Mouse (Mus musculus) megakaryocyte, embryonic 14.5 days (primary cell): ENCODE results near the gene Gm45261. TPM values are rescaled to one million over a fixed set of nuclear protein-coding genes. Genes with fewer than 3 reads are reported as not detected.

Source experiments
- H3K27me3 ChIP-seq: replicated peaks from 2 replicates; pipeline ENCODE3; 2012; ENCODE audit warnings: inconsistent platforms
- H3K36me3 ChIP-seq: replicated peaks from 2 replicates; pipeline ENCODE3; 2012; ENCODE audit warnings: low read length, inconsistent platforms, mixed read lengths
- H3K4me1 ChIP-seq: 2 replicates; pipeline ENCODE4 v1.6.1; 2012; ENCODE audit warnings: inconsistent platforms
- H3K4me3 ChIP-seq: replicated peaks from 2 replicates; pipeline ENCODE3; 2012; ENCODE audit warnings: moderate library complexity, mild to moderate bottlenecking, inconsistent platforms
- H3K9me3 ChIP-seq: 2 replicates; pipeline ENCODE4 v1.6.1; 2012; ENCODE audit warnings: inconsistent platforms
- FLI1 ChIP-seq: IDR thresholded peaks from 2 replicates; pipeline ENCODE4 v1.6.1; 2012; ENCODE audit warnings: low read length, inconsistent platforms, mixed read lengths
- GATA1 ChIP-seq: IDR thresholded peaks from 3 replicates; pipeline ENCODE4 v1.6.1; 2012; ENCODE audit warnings: mixed read lengths, low read length, inconsistent platforms, borderline replicate concordance
- polyA plus RNA-seq: library from polyadenylated mRNA; stranded (reverse); fragments of >175 nt; gene quantifications from 2 replicates; pipeline ENCODE4 v1.2.3, GENCODE M21; 2012; ENCODE audit warnings: low replicate concordance; ENCODE audit not compliant: insufficient read depth

The Gm45261 gene
- not detected in 2 replicates for polyA plus RNA-seq

DNA sequence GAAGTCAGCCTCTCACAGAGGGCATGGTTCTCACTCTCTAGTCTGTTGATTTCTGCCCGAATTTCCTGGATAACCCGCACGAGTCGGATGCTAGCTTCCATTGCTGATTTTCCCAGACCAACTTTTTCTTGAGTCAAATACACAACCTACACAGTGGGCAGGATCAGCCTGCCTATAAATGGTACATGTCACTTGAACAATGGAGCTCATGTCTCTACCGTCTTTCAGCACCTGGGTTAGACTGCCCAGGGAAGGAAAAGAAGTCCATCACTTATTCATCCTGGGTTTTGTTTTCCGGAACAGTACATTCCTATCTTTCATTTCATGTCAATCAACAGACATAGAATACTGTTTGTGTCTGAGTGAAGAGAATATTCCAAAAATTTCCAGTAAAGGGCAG lies at the start of gene Gm45261:
Gene Gm45261 (minus strand): TSS at position 101 of the 400 bp plus-strand sequence.
- H3K9me3 ChIP-seq = no peaks in the 10 kb centered on the region
- TF ChIP-seq GATA1 (no peak), FLI1 (no peak)
- no peaks in the 10 kb centered on the region for H3K27me3 ChIP-seq
- no peaks in the 10 kb centered on the region for H3K4me1 ChIP-seq
- H3K36me3 ChIP-seq = no peaks in the 10 kb centered on the region
- no peak within 1 kb of the TSS for H3K4me3 ChIP-seq

GRCm38 (mm10) chr1:80504757-80505156 lies 43.5 kb upstream of the Gm45261 start:
- Histone ChIP-seq H3K9me3 (peaks cover 2% of the 10 kb centered on the region; the same call in 1 of the 2 replicates), H3K36me3 (peaks cover 13% of the 10 kb centered on the region), H3K4me3 (no peak overlapping the region), H3K4me1 (no peaks in the 10 kb centered on the region), H3K27me3 (no peaks in the 10 kb centered on the region)
- TF ChIP-seq GATA1 (no peak), FLI1 (no peak)

DNA sequence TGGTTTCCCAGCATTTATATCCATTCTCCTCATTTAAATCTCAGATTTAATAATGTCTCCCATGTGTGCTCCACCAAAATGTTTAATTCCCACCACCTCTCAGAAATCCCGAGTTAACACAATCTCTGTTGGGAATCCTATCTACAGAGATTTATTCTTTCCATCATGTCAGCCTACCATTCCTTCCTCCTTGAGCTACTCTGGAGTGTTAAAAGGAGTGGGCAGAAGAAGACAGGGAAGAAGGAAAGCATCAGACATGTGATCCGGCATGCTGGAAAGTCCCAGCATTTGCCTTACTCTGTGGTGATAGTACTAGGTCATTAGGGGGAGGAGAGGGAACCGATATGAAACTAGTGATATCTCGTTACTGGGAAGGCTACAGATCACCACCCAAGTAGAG lies 42.8 kb upstream of the Gm45261 start:
- Histone ChIP-seq H3K4me1 (no peaks in the 10 kb centered on the region), H3K4me3 (no peak overlapping the region), H3K36me3 (peaks cover 13% of the 10 kb centered on the region), H3K9me3 (peaks cover 2% of the 10 kb centered on the region; the same call in 1 of the 2 replicates), H3K27me3 (no peaks in the 10 kb centered on the region)
- TF ChIP-seq FLI1 (no peak), GATA1 (no peak)

- Histone ChIP-seq H3K27me3 (no peaks in the 10 kb centered on the region), H3K4me3 (no peak overlapping the region), H3K9me3 (peaks cover 2% of the 10 kb centered on the region; the same call in 1 of the 2 replicates), H3K4me1 (no peaks in the 10 kb centered on the region), H3K36me3 (peaks cover 8% of the 10 kb centered on the region)
- TF ChIP-seq FLI1 (no peak), GATA1 (no peak)
Measured at GRCm38 (mm10) chr1:80502456-80503165, 41.4 kb upstream of the Gm45261 start.

DNA sequence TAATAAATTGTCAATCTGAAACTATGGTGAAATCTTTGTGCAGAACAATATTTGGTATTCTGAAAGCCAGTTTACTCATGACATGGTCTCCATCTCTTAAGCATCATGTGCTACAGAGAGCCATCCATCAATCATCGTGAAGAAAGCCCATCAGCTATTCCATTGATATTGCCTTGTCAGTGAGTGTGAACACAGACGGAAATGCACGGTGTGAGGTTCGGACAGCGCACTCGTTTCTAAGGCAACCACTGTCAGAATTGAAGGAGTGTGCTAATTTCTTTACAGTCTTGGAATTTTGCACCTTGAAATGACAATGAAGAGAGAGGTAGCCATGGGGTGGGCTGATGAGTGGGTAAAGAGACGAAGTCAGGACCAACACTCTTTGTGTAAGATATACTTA lies 38.0 kb upstream of the Gm45261 start:
- H3K36me3 ChIP-seq = peaks cover 3% of the 10 kb centered on the region
- no peaks in the 10 kb centered on the region for H3K27me3 ChIP-seq
- no peak for TF ChIP-seq GATA1
- no peak for TF ChIP-seq FLI1
- H3K9me3 ChIP-seq = no peaks in the 10 kb centered on the region
- H3K4me1 ChIP-seq = no peaks in the 10 kb centered on the region
- H3K4me3 ChIP-seq = no peak overlapping the region

- no peaks in the 10 kb centered on the region for H3K27me3 ChIP-seq
- no peaks in the 10 kb centered on the region for H3K36me3 ChIP-seq
- H3K9me3 ChIP-seq = no peaks in the 10 kb centered on the region
- H3K4me3 ChIP-seq = no peak overlapping the region
- H3K4me1 ChIP-seq = no peaks in the 10 kb centered on the region
- TF ChIP-seq FLI1 (no peak), GATA1 (no peak)
Measured at GRCm38 (mm10) chr1:80496360-80496759, 35.1 kb upstream of the Gm45261 start.

DNA sequence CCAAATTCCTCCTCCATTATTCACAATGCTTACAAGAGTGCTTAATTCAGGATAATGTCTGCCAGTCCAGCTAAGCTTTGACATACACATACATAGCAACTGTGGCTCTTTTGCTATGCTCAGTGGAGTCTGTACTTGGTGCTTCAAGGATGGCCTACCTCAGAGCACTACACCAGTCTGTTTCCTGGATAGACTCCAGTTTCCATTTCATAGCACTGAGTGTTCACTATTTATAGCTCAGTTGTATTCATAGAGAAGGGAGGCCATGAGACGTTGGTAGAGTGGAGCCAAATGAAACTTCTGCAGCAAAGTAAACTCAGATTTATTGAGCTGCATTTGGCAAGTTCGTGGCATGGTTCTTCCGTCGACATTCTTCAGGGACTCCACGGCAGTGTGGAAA lies 22.2 kb upstream of the Gm45261 start:
- Histone ChIP-seq H3K4me3 (no peak overlapping the region), H3K9me3 (no peaks in the 10 kb centered on the region), H3K36me3 (no peaks in the 10 kb centered on the region), H3K27me3 (no peaks in the 10 kb centered on the region), H3K4me1 (peaks cover 4% of the 10 kb centered on the region; the same call in 1 of the 2 replicates)
- TF ChIP-seq FLI1 = no peak
- TF ChIP-seq GATA1 = no peak

GRCm38 (mm10) chr1:80474942-80475341 lies 13.7 kb upstream of the Gm45261 start:
- TF ChIP-seq GATA1 (no peak), FLI1 (no peak)
- no peaks in the 10 kb centered on the region for H3K36me3 ChIP-seq

GRCm38 (mm10) chr1:80472395-80472794 lies 11.1 kb upstream of the Gm45261 start:
- H3K27me3 ChIP-seq = no peaks in the 10 kb centered on the region
- no peaks in the 10 kb centered on the region for H3K36me3 ChIP-seq
- H3K4me3 ChIP-seq = no peak overlapping the region
- peaks cover 3% of the 10 kb centered on the region; the same call in 1 of the 2 replicates for H3K9me3 ChIP-seq
- no peaks in the 10 kb centered on the region for H3K4me1 ChIP-seq
- TF ChIP-seq FLI1 (no peak), GATA1 (no peak)

More at GRCm38 (mm10) chr1:80474942-80475341, 13.7 kb upstream of the Gm45261 start:
- Histone ChIP-seq H3K9me3 (peaks cover 3% of the 10 kb centered on the region; the same call in 1 of the 2 replicates), H3K27me3 (no peaks in the 10 kb centered on the region), H3K4me1 (no peaks in the 10 kb centered on the region), H3K4me3 (no peak overlapping the region)

DNA sequence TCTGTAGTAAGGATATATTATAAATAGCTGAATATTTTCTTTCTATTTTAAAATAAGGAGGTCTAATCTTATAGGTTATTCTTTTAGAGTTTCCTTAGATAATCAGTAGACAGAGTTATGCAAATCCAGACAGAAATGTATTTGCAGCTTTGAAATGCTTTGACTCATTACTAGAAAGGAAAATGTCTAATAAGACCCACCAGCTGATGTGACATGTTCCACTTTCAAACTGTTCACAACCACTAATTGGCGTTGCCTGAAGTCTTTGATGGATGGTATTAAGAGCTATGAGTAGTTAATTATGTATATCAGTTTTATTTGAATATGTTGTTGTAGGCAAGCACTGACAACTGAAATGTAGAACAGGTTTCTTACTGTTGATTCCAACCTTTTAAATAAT lies 1.3 kb downstream of the Gm45261 start:
- Histone ChIP-seq H3K27me3 (no peaks in the 10 kb centered on the region), H3K4me1 (no peaks in the 10 kb centered on the region), H3K36me3 (no peaks in the 10 kb centered on the region), H3K9me3 (no peaks in the 10 kb centered on the region), H3K4me3 (no peak overlapping the region)
- TF ChIP-seq FLI1 (no peak), GATA1 (no peak)
